Mouse (Mus musculus) subcutaneous adipose tissue, adult 2 months (tissue): ENCODE data around the gene Igsf1. TPM values are rescaled to one million over a fixed set of nuclear protein-coding genes. Genes with fewer than 3 reads are reported as not detected.

ENCODE experiments used
- polyA plus RNA-seq: library from polyadenylated mRNA; depleted of rRNA; stranded (reverse); fragments of >200 nt; gene quantifications from 2 replicates; pipeline ENCODE4 v1.2.3, GENCODE M21; 2012; ENCODE audit warnings: low replicate concordance; rRNA removed

Gene Igsf1
- 0.54 and 0.76 TPM in 2 replicates for polyA plus RNA-seq

DNA sequence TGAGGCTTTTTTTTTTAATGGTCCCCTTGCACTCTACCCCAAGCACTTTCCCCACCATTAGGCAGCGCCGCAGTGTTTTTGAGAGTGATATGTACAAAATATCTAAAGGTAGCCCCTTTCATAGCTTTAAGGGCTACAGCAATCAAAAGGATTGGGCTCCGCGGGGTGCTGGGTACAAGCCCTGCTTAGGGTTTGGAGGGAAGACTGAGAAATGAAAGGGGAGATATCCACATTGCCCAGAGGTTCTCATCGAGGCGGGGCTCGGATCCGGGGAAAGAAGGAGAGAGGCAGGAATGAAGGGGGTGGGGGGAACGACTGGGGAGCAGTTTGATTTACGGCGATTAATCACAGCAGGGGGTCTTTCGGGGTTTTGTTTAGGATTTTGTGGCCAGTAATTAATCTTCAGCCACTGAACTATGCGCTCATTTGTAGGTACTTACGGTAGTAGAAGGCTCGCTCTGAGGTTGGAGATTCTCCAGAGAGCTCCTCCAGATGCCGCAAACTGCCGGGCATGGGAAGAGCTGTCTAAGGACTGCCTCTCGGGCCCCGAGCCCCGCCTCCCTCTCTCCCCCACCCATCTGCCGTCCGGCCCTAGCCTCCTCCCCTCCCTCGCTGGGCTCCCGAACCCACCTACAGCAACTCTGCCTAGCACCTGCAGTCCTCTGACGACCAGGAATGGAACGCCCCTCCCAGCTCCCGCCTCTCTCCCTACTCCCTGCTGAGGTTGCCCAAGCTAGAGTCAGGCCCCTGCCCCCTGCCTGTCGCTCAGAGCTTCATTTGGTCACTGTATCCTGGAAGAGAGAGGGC lies at the start of gene Igsf1:
TSS of gene Igsf1 (minus strand) at position 537 of the 807 bp plus-strand sequence.

DNA sequence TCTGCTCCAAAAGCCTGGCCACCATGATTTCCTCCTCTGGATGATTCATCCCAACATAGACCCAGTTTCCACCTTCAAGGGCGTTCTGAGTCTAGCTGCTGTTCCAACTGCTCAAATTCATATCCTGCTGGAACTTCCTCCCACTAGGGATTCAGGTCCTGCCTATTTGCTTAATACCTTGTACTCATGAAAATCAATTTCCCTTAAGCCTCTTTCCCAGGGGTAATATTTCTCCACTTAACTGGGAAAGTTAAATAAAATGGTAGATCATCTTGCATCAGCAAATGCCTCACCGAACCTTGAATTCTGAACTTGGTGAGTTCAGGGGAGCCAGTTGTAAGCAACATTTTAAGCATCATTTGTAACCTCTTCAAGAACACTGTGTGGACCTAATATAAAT lies 62.6 kb downstream of the Igsf1 start, which contains the start of gene Olfr1321:
TSS of gene Olfr1321 (minus strand) at position 101 of the 400 bp plus-strand sequence.

Other genes with a start within 250 kb of the Igsf1 start
- gene Olfr1320, start 125.4 kb downstream of the Igsf1 start, polyA plus RNA-seq = not detected in 2 replicates
- not detected in 2 replicates for gene Olfr1321, start 62.7 kb downstream of the Igsf1 start, polyA plus RNA-seq
- not detected in 2 replicates for gene Olfr1322, start 93.7 kb upstream of the Igsf1 start, polyA plus RNA-seq
- not detected in 2 replicates for gene Olfr1323, start 221.6 kb upstream of the Igsf1 start, polyA plus RNA-seq